Mouse (Mus musculus): ENCODE results near the gene Dnajc9. TPM values are rescaled to one million over a fixed set of nuclear protein-coding genes. Genes with fewer than 3 reads are reported as not detected.

Gene Dnajc9
- 179 and 180 TPM in 2 replicates for total RNA-seq (2017)

- ATAC-seq (ENCODE audit: extremely low read depth, insufficient number of reproducible peaks, low FRiP score, poor library complexity, severe bottlenecking) = peak; percentile 81
Observed at GRCm38 (mm10) chr14:20388441-20389129, at the start of gene Dnajc9. Dnajc9 (minus strand) TSS chr14:20388910.

GRCm38 (mm10) chr14:20436976-20437375 lies 48.3 kb upstream of the Dnajc9 start:
- no peak for ATAC-seq (ENCODE audit: extremely low read depth, insufficient number of reproducible peaks, low FRiP score, poor library complexity, severe bottlenecking)

GRCm38 (mm10) chr14:20432420-20432819 lies 43.7 kb upstream of the Dnajc9 start:
- no peak for ATAC-seq (ENCODE audit: extremely low read depth, insufficient number of reproducible peaks, low FRiP score, poor library complexity, severe bottlenecking)

GRCm38 (mm10) chr14:20431726-20432125 lies 43.0 kb upstream of the Dnajc9 start:
- no peak for ATAC-seq (ENCODE audit: extremely low read depth, insufficient number of reproducible peaks, low FRiP score, poor library complexity, severe bottlenecking)

- no peak for ATAC-seq (ENCODE audit: extremely low read depth, insufficient number of reproducible peaks, low FRiP score, poor library complexity, severe bottlenecking)
Observed at GRCm38 (mm10) chr14:20429833-20430232, 41.1 kb upstream of the Dnajc9 start.

- no peak for ATAC-seq (ENCODE audit: extremely low read depth, insufficient number of reproducible peaks, low FRiP score, poor library complexity, severe bottlenecking)
Observed at GRCm38 (mm10) chr14:20428593-20428992, 39.9 kb upstream of the Dnajc9 start.

GRCm38 (mm10) chr14:20423046-20423445 lies 34.3 kb upstream of the Dnajc9 start:
- ATAC-seq (ENCODE audit: extremely low read depth, insufficient number of reproducible peaks, low FRiP score, poor library complexity, severe bottlenecking) = no peak

- ATAC-seq (ENCODE audit: extremely low read depth, insufficient number of reproducible peaks, low FRiP score, poor library complexity, severe bottlenecking) = no peak
Observed at GRCm38 (mm10) chr14:20422257-20422656, 33.5 kb upstream of the Dnajc9 start.

GRCm38 (mm10) chr14:20400071-20400470 lies 11.4 kb upstream of the Dnajc9 start:
- peak; percentile 75 for ATAC-seq (ENCODE audit: extremely low read depth, insufficient number of reproducible peaks, low FRiP score, poor library complexity, severe bottlenecking)

GRCm38 (mm10) chr14:20398864-20399263 lies 10.2 kb upstream of the Dnajc9 start:
- ATAC-seq (ENCODE audit: extremely low read depth, insufficient number of reproducible peaks, low FRiP score, poor library complexity, severe bottlenecking) = 0 out of 2 replicates have a peak, but pooled peaks have one; percentile 34

- ATAC-seq (ENCODE audit: extremely low read depth, insufficient number of reproducible peaks, low FRiP score, poor library complexity, severe bottlenecking) = no peak
Observed at GRCm38 (mm10) chr14:20397220-20397619, 8.5 kb upstream of the Dnajc9 start.

- peak; percentile 94 for ATAC-seq (ENCODE audit: extremely low read depth, insufficient number of reproducible peaks, low FRiP score, poor library complexity, severe bottlenecking)
Observed at GRCm38 (mm10) chr14:20393205-20393913, 4.6 kb upstream of the Dnajc9 start, which contains the start of gene Mrps16. Mrps16 (minus strand) TSS chr14:20393634.

GRCm38 (mm10) chr14:20392326-20392725 lies 3.6 kb upstream of the Dnajc9 start:
- ATAC-seq (ENCODE audit: extremely low read depth, insufficient number of reproducible peaks, low FRiP score, poor library complexity, severe bottlenecking) = no peak

GRCm38 (mm10) chr14:20389446-20390079 lies 853 bp upstream of the Dnajc9 start:
- no peak for ATAC-seq (ENCODE audit: extremely low read depth, insufficient number of reproducible peaks, low FRiP score, poor library complexity, severe bottlenecking)

- peak; percentile 71 for ATAC-seq (ENCODE audit: extremely low read depth, insufficient number of reproducible peaks, low FRiP score, poor library complexity, severe bottlenecking)
Observed at GRCm38 (mm10) chr14:20379753-20380430, 8.8 kb downstream of the Dnajc9 start.

- no peak for ATAC-seq (ENCODE audit: extremely low read depth, insufficient number of reproducible peaks, low FRiP score, poor library complexity, severe bottlenecking)
Observed at GRCm38 (mm10) chr14:20379087-20379640, 9.5 kb downstream of the Dnajc9 start.

GRCm38 (mm10) chr14:20378313-20379061 lies 10.2 kb downstream of the Dnajc9 start:
- peak; percentile 86 for ATAC-seq (ENCODE audit: extremely low read depth, insufficient number of reproducible peaks, low FRiP score, poor library complexity, severe bottlenecking)

- no peak for ATAC-seq (ENCODE audit: extremely low read depth, insufficient number of reproducible peaks, low FRiP score, poor library complexity, severe bottlenecking)
Observed at GRCm38 (mm10) chr14:20377112-20377521, 11.6 kb downstream of the Dnajc9 start.
